Mouse (Mus musculus) macrophage (primary cell): ENCODE measurements around the gene Olfr1449. TPM values are rescaled to one million over a fixed set of nuclear protein-coding genes. Genes with fewer than 3 reads are reported as not detected.
"Not testable (repeated sequence)": the region's sequence is repeated elsewhere in the genome, so short reads cannot be mapped to it uniquely, and the experiment has no call there.

Source experiments
- H3K27ac ChIP-seq: fragments of 350-480 bp; formaldehyde crosslinking; 2 replicates; pipeline ENCODE4 v1.9.0; 2021
- H3K36me3 ChIP-seq: fragments of 350-480 bp; formaldehyde crosslinking; 2 replicates; pipeline ENCODE4 v1.9.0; 2021; ENCODE audit errors: inconsistent target
- H3K4me3 ChIP-seq: fragments of 350-480 bp; formaldehyde crosslinking; 2 replicates; pipeline ENCODE4 v1.9.0; 2021; ENCODE audit errors: inconsistent target
- H3K79me2 ChIP-seq: fragments of 350-480 bp; formaldehyde crosslinking; 2 replicates; pipeline ENCODE4 v1.9.0; 2021; ENCODE audit errors: inconsistent target
- WGBS: methylation state at CpG from one replicate; pipeline ENCODE4 v1.1.7; 2026; ENCODE audit warnings: inconsistent platforms; ENCODE audit not compliant: missing documents; 5-methylcytosine and 5-hydroxymethylcytosine counted together
- polyA plus RNA-seq: library from polyadenylated mRNA; stranded (reverse); fragments of 250-400 nt; gene quantifications from 3 replicates; pipeline ENCODE4 v1.2.4, GENCODE M21; 2018; ENCODE audit warnings: inconsistent platforms
- total RNA-seq, 78 experiments: library from RNA; depleted of rRNA; stranded (reverse); fragments of 250-400 nt; gene quantifications; 1 replicate in 9 of 78; 2 replicates in 24 of 78; 3 replicates in 43 of 78; 4 replicates in 2 of 78; pipeline ENCODE4 v1.2.4; 2018; ENCODE audit warnings: inconsistent platforms in 56 of 78

Olfr1449 gene
- total RNA-seq (2018; cell fraction: chromatin; rRNA removed), result not detected
- not detected for total RNA-seq (2018; cell fraction: cytosol; rRNA removed)
- not detected for total RNA-seq (2018; cell fraction: nucleus; rRNA removed)
- polyA plus RNA-seq, result not detected in 3 replicates

- Histone ChIP-seq H3K4me3 (no peak within 1 kb of the TSS), H3K79me2 (no peaks in the 10 kb centered on the region), H3K27ac (no peak within 1 kb of the TSS), H3K36me3 (no peaks in the 10 kb centered on the region)
Observed at GRCm38 (mm10) chr19:12930540-12930939, at the start of gene Olfr1449. Olfr1449 (plus strand) TSS chr19:12930840.

GRCm38 (mm10) chr19:12883555-12883954, 47.1 kb upstream of the Olfr1449 start, which contains the start of gene Olfr1445:
Olfr1445 (plus strand) TSS chr19:12883855.
- 91% methylated on average over 2 of the region's 2 CpGs for WGBS
- no peak within 1 kb of the TSS for H3K4me3 ChIP-seq

GRCm38 (mm10) chr19:12893424-12893823, 37.2 kb upstream of the Olfr1449 start, which contains the start of gene Olfr1446:
Olfr1446 (minus strand) TSS chr19:12893524.
- H3K36me3 ChIP-seq, result no peaks in the 10 kb centered on the region
- H3K27ac ChIP-seq, result no peak within 1 kb of the TSS
- no peaks in the 10 kb centered on the region for H3K79me2 ChIP-seq
- no peak within 1 kb of the TSS for H3K4me3 ChIP-seq
- 100% methylated on average over 1 of the region's 1 CpGs for WGBS

More at GRCm38 (mm10) chr19:12883555-12883954, 47.1 kb upstream of the Olfr1449 start, which contains the start of gene Olfr1445:
- no peaks in the 10 kb centered on the region for H3K36me3 ChIP-seq
- H3K27ac ChIP-seq, result no peak within 1 kb of the TSS
- no peaks in the 10 kb centered on the region for H3K79me2 ChIP-seq

GRCm38 (mm10) chr19:12903643-12904042, 27.0 kb upstream of the Olfr1449 start, which contains the start of gene Olfr1447:
Olfr1447 (minus strand) TSS chr19:12903743.
- WGBS, result no CpG with 5 or more reads among the region's 1 CpGs
- no peaks in the 10 kb centered on the region for H3K79me2 ChIP-seq
- no peaks in the 10 kb centered on the region for H3K36me3 ChIP-seq

DNA sequence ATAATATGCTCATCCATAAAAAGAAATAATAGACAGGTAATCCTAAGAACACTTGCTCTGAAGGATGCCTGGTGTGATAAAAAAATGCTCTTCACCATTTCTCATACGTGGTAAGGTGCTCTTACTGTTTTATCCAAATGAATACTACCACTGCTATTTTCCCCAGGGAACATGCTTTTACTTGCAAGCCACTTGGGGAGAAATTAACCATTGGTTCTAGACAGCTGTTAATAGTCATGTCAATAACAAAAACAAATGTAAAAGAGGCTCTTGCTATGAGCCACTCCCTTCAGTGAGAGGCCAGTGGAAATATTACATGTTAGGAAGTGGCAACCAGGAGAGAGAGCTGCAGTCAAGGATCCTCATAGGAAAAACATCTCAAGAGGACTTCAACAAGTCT, 6.3 kb upstream of the Olfr1449 start, which contains the start of gene Olfr1448:
Gene Olfr1448, minus strand, starts transcription at position 101 of the 400 bp plus-strand sequence.
- H3K4me3 ChIP-seq, result no peak within 1 kb of the TSS
- no peak within 1 kb of the TSS for H3K27ac ChIP-seq
- H3K79me2 ChIP-seq, result no peaks in the 10 kb centered on the region
- H3K36me3 ChIP-seq, result no peaks in the 10 kb centered on the region
- WGBS, result 86% methylated on average over 1 of the region's 1 CpGs

More at GRCm38 (mm10) chr19:12903643-12904042, 27.0 kb upstream of the Olfr1449 start, which contains the start of gene Olfr1447:
- no peak within 1 kb of the TSS for H3K27ac ChIP-seq
- no peak within 1 kb of the TSS for H3K4me3 ChIP-seq

DNA sequence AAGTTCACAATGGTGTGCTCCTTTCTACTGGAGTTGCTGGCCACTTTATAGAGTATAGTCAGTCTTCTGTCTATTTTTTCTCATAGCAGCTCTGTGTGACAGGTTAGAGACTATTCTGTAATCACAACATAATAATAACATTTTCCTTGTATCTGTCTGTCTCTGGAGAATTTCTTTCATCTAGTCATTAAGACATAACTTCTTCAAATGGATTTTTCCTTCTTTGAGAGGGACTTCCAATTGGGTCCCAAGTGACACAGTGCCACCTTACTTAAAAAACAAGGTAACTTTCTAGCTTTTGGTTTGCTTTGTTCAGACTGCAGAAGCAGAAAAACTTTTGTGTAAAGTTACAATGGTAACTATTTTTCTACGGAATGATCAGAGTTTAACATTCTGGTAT, 19.3 kb downstream of the Olfr1449 start, which contains the start of gene Olfr1450:
Gene Olfr1450, plus strand, starts transcription at position 301 of the 400 bp plus-strand sequence.
- H3K79me2 ChIP-seq, result no peaks in the 10 kb centered on the region
- H3K4me3 ChIP-seq, result no peak within 1 kb of the TSS
- 70% methylated on average over 1 of the region's 1 CpGs for WGBS
- no peak within 1 kb of the TSS for H3K27ac ChIP-seq
- no peaks in the 10 kb centered on the region for H3K36me3 ChIP-seq

DNA sequence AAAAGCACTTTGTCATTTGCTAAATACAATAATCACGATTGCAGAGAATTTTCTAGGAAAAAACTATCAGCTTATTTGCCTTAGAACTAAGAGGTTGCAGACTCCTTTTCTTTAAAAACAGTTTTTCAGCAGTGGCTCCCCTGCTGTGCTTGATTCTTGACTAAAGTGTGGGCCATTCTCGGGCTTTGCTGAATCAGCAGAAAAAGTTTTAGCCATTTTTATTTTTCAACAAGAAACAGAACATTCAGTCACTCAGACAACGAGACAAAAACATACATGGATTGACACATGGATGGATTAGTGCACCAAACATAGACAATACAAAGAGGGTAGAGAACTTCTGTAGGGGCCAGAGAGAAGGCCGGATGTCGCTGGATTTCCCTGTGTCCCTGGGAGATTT, 39.4 kb downstream of the Olfr1449 start:
- H3K36me3 ChIP-seq, H3K79me2 ChIP-seq, H3K4me3 ChIP-seq, H3K27ac ChIP-seq: not testable (repeated sequence)
- WGBS, result 88% methylated on average over 5 of the region's 5 CpGs

Other genes starting within 250 kb of the Olfr1449 start
- not detected in 3 replicates for gene Keg1, start 235.1 kb upstream of the Olfr1449 start, polyA plus RNA-seq
- gene Cntf, start 165.2 kb upstream of the Olfr1449 start, polyA plus RNA-seq, result 0.42 to 0.85 TPM (median 0.52 TPM) in 3 replicates
- 50.8 to 76.2 TPM (median 59.4 TPM) in 3 replicates for gene Zfp91, start 134.7 kb upstream of the Olfr1449 start, polyA plus RNA-seq
- 84.8 to 185 TPM (median 109 TPM) in 3 replicates for gene Lpxn, start 134.6 kb upstream of the Olfr1449 start, polyA plus RNA-seq
- gene Gm5244, start 84.2 kb upstream of the Olfr1449 start, polyA plus RNA-seq, result not detected in 3 replicates
- gene Olfr1444, start 73.6 kb upstream of the Olfr1449 start, polyA plus RNA-seq, result 0.14 to 0.44 TPM (median 0.25 TPM) in 3 replicates
- not detected in 3 replicates for gene Olfr1445, start 47.0 kb upstream of the Olfr1449 start, polyA plus RNA-seq
- not detected in 3 replicates for gene Olfr1446, start 37.3 kb upstream of the Olfr1449 start, polyA plus RNA-seq
- gene Olfr1447, start 27.1 kb upstream of the Olfr1449 start, polyA plus RNA-seq, result not detected in 3 replicates
- not detected in 3 replicates for gene Olfr1448, start 6.4 kb upstream of the Olfr1449 start, polyA plus RNA-seq
- gene Olfr1450, start 19.4 kb downstream of the Olfr1449 start, polyA plus RNA-seq, result not detected in 3 replicates
- gene Olfr1451, start 64.2 kb downstream of the Olfr1449 start, polyA plus RNA-seq, result not detected in 3 replicates
- gene Olfr1453, start 97.5 kb downstream of the Olfr1449 start, polyA plus RNA-seq, result not detected in 3 replicates
- not detected in 3 replicates for gene Olfr1454, start 129.8 kb downstream of the Olfr1449 start, polyA plus RNA-seq
- not detected in 3 replicates for gene Olfr1457, start 167.1 kb downstream of the Olfr1449 start, polyA plus RNA-seq
- gene Olfr1458, start 175.9 kb downstream of the Olfr1449 start, polyA plus RNA-seq, result not detected in 3 replicates
- gene Olfr1459, start 218.7 kb downstream of the Olfr1449 start, polyA plus RNA-seq, result not detected in 3 replicates
- gene Olfr1461, start 232.2 kb downstream of the Olfr1449 start, polyA plus RNA-seq, result not detected in 3 replicates